Mouse (Mus musculus) forebrain, embryonic 11.5 days (tissue): ENCODE measurements around the gene Bcl2l15. TPM values are rescaled to one million over a fixed set of nuclear protein-coding genes. Genes with fewer than 3 reads are reported as not detected.
"Not testable (repeated sequence)": the region's sequence is repeated elsewhere in the genome, so short reads cannot be mapped to it uniquely, and the experiment has no call there.

ENCODE experiments used
- ATAC-seq: fragments of 200-750 bp; cut with Nextera tagmentation; replicated peaks from 2 replicates; pipeline ENCODE4 v1.8.0; 2017; ENCODE audit warnings: moderate TSS enrichment; ENCODE audit not compliant: low FRiP score
- DNase-seq: peaks from one replicate; pipeline ENCODE4 v3.0.0-alpha.2; 2017; ENCODE audit warnings: low spot score
- H3K27ac ChIP-seq: fragments of 300-500 bp; sonication (generic); 2 replicates; pipeline ENCODE4 v1.5.1; 2014; ENCODE audit warnings: low read depth, low read length
- H3K27me3 ChIP-seq: fragments of 300-500 bp; sonication (generic); 2 replicates; pipeline ENCODE4 v1.6.1; 2014; ENCODE audit warnings: mild to moderate bottlenecking, low read length, mixed read lengths; ENCODE audit not compliant: control insufficient read depth, insufficient read depth
- H3K36me3 ChIP-seq: fragments of 300-500 bp; sonication (generic); 2 replicates; pipeline ENCODE4 v1.6.1; 2014; ENCODE audit warnings: mild to moderate bottlenecking, low read length, moderate library complexity, mixed read lengths; ENCODE audit not compliant: control insufficient read depth, insufficient read depth
- H3K4me1 ChIP-seq: fragments of 300-500 bp; sonication (generic); replicated peaks from 2 replicates; pipeline ENCODE4 v1.6.1; 2014; ENCODE audit warnings: low read length, mixed read lengths; ENCODE audit not compliant: control insufficient read depth, insufficient read depth
- H3K4me2 ChIP-seq: fragments of 300-500 bp; sonication (generic); 2 replicates; pipeline ENCODE4 v1.6.1; 2014; ENCODE audit warnings: low read depth, mild to moderate bottlenecking, low read length, moderate library complexity, mixed read lengths; ENCODE audit not compliant: severe bottlenecking
- H3K4me3 ChIP-seq: fragments of 300-500 bp; sonication (generic); 2 replicates; pipeline ENCODE4 v1.5.1; 2014; ENCODE audit warnings: low read depth, low read length
- H3K9ac ChIP-seq: fragments of 300-500 bp; sonication (generic); 2 replicates; pipeline ENCODE4 v1.6.1; 2014; ENCODE audit warnings: low read length
- H3K9me3 ChIP-seq: fragments of 300-500 bp; sonication (generic); 2 replicates; pipeline ENCODE4 v1.6.1; 2016; ENCODE audit warnings: low read length, mixed read lengths; ENCODE audit not compliant: control insufficient read depth
- WGBS: fragments of 180-500 bp; shearing (Covaris S2); extraction: QIAGEN DNeasy Blood & Tissue Kit; methylation state at CpG from one replicate; pipeline ENCODE4 v1.1.7; 2014; 5-methylcytosine and 5-hydroxymethylcytosine counted together
- polyA plus RNA-seq: library from polyadenylated mRNA; unstranded; fragments of >200 nt; fragmentation: Nextera tagmentation; extraction: Ambion mirVana; gene quantifications from 2 replicates; pipeline ENCODE4 v1.2.1, GENCODE M21; 2014

The Bcl2l15 gene
- polyA plus RNA-seq, 1 experiment from 2014 or later = 0.43 TPM

DNA sequence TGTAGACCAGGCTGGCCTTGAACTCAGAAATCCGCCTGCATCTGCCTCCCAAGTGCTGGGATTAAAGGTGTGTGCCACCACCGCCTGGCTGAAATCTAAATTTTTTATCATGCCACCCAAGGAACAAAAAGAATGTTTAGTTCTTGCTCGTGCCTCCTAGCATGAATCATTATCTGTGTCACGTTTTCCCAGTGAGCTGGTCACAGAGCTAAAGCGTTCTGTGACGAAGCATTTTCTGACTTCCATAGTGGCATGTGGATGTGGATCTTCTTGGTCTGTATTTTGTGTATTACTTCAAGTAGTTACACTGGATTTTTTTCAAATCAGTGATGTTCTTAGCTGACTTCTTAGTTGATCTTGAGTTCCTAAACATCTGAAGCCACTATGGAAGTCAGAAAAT lies 21.4 kb upstream of the Bcl2l15 start:
- DNase-seq = no peak
- Histone ChIP-seq H3K36me3 (peaks cover 3% of the 10 kb centered on the region; the same call in 1 of the 2 replicates), H3K4me2 (no peak overlapping the region), H3K9me3 (no peaks in the 10 kb centered on the region), H3K27me3 (no peaks in the 10 kb centered on the region), H3K27ac (no peak overlapping the region), H3K4me1 (peaks cover 7% of the 10 kb centered on the region; the same call in 1 of the 2 replicates), H3K4me3 (no peak overlapping the region), H3K9ac (no peak overlapping the region)
- no peak for ATAC-seq
- WGBS = 93% methylated on average over 6 of the region's 6 CpGs

DNA sequence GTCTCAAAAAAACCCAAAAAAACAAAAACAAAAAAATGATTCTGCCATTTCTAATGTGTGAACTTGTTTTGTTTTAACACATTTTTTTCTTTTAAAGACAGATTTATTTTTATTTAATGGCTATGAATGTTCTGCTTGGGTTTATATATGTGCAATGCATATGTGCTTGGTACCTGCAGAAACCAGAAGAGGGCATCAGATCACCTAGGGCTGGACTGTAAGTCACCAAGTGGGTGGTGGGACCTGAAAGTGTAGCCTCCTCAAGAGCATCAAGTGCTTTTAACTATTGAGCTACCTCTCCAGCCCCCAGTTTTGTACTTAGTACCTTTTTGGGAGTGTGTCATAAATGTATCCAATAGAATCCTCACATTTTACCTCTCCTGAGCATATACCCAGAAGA lies 4.9 kb upstream of the Bcl2l15 start:
- H3K9me3 ChIP-seq = no peaks in the 10 kb centered on the region
- ATAC-seq (no peak), DNase-seq (no peak)
- H3K36me3 ChIP-seq = no peaks in the 10 kb centered on the region
- no peak overlapping the region for H3K4me2 ChIP-seq
- no peaks in the 10 kb centered on the region for H3K4me1 ChIP-seq
- H3K9ac ChIP-seq = no peak overlapping the region
- H3K27ac ChIP-seq = no peak overlapping the region
- H3K4me3 ChIP-seq = no peak overlapping the region
- no peaks in the 10 kb centered on the region for H3K27me3 ChIP-seq

DNA sequence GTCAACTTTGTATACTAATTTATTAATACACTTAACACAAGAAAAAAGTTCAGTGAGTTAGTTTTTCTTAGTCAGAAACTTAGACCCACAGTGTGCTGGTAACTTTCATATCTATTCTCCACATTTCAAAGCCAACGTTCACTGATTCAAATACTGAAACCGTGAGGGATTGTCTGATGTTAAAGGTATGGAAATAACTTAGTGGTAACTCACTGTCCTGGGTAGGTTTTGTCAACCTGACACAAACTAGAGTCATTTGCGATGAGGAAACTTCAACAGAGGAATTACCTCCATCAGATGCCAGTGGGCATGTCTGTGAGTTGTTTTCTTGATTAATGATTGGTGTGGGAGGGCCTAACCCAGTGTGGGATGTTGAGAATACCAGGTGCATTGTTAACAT lies 3.4 kb upstream of the Bcl2l15 start:
- Histone ChIP-seq H3K9ac (no peak overlapping the region), H3K9me3 (no peaks in the 10 kb centered on the region), H3K27ac (no peak overlapping the region), H3K4me2 (no peak overlapping the region), H3K27me3 (no peaks in the 10 kb centered on the region), H3K4me3 (no peak overlapping the region), H3K36me3 (no peaks in the 10 kb centered on the region), H3K4me1 (no peaks in the 10 kb centered on the region)
- 85% methylated on average over 3 of the region's 3 CpGs for WGBS
- no peak for DNase-seq
- ATAC-seq = no peak

DNA sequence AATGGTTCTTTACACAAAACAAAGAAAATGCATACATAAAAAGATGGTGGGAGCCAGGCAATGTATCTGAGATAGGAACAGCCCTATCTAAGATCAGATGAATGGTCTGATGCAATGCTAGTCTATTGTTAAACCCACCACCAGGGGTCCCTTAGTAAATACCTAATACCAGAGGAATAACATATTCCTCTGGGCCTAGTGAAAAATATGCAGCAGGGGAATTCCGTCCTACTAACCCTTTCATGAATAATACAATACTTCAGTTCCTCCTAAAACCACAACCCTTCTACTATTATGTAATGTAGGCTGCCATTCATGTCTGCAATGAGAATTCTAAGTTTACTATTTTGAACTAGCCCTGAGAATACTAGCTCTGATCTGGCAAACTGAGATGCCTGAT lies 1.7 kb upstream of the Bcl2l15 start:
- ATAC-seq, H3K4me3 ChIP-seq, H3K36me3 ChIP-seq, H3K4me1 ChIP-seq, DNase-seq, H3K27me3 ChIP-seq, H3K9me3 ChIP-seq, H3K4me2 ChIP-seq, H3K9ac ChIP-seq, H3K27ac ChIP-seq: not testable (repeated sequence)
- 77% methylated on average over 1 of the region's 1 CpGs for WGBS

DNA sequence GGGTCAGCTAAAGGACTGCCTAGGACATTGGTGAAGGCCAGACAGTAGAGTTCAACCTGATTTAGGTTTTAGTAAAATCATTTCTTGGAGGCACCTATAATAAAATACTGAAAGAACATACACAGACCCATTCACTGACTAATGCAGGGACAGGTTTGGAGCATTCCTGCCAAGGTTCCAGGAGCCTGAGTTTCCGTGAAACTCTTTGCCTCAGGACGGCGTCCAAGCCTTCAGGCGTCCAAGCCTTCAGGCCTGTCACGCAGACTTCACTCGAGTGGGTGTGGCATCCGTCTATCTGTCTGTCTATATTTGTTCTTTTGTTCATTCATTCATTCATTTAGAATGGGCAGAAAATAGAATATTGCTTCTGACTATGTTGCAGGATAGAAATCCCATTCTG lies 1.3 kb upstream of the Bcl2l15 start:
- no peak overlapping the region for H3K27ac ChIP-seq
- no peak for ATAC-seq
- WGBS = 94% methylated on average over 7 of the region's 7 CpGs
- H3K4me1 ChIP-seq = no peaks in the 10 kb centered on the region
- no peaks in the 10 kb centered on the region for H3K27me3 ChIP-seq
- H3K9ac ChIP-seq = no peak overlapping the region
- H3K4me2 ChIP-seq = no peak overlapping the region
- no peak overlapping the region for H3K4me3 ChIP-seq
- H3K9me3 ChIP-seq = no peaks in the 10 kb centered on the region
- no peaks in the 10 kb centered on the region for H3K36me3 ChIP-seq
- no peak for DNase-seq

DNA sequence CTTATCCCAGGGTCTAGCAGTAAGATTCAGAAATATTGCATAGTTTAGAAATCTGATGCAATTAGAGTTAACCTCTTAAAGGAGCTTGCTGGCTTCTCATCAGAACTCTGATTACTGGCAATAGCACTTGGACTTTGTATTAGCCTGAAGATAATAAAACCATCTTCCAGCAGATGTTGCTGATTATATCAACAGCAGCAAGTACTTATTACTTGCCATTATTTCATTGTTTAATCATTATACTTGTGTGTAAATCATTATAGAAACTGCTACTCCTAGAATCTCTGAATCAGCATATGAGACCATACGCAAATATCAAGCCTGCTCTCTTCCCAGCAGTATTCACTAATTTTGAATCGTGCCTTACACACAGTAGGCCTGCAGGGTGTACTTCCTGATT lies 1.6 kb downstream of the Bcl2l15 start:
- DNase-seq (no peak), ATAC-seq (no peak)
- no peaks in the 10 kb centered on the region for H3K9me3 ChIP-seq
- H3K4me3 ChIP-seq = no peak overlapping the region
- H3K9ac ChIP-seq = no peak overlapping the region
- 95% methylated on average over 2 of the region's 2 CpGs for WGBS
- H3K27me3 ChIP-seq = no peaks in the 10 kb centered on the region
- H3K36me3 ChIP-seq = no peaks in the 10 kb centered on the region
- H3K27ac ChIP-seq = no peak overlapping the region
- no peaks in the 10 kb centered on the region for H3K4me1 ChIP-seq
- H3K4me2 ChIP-seq = no peak overlapping the region

DNA sequence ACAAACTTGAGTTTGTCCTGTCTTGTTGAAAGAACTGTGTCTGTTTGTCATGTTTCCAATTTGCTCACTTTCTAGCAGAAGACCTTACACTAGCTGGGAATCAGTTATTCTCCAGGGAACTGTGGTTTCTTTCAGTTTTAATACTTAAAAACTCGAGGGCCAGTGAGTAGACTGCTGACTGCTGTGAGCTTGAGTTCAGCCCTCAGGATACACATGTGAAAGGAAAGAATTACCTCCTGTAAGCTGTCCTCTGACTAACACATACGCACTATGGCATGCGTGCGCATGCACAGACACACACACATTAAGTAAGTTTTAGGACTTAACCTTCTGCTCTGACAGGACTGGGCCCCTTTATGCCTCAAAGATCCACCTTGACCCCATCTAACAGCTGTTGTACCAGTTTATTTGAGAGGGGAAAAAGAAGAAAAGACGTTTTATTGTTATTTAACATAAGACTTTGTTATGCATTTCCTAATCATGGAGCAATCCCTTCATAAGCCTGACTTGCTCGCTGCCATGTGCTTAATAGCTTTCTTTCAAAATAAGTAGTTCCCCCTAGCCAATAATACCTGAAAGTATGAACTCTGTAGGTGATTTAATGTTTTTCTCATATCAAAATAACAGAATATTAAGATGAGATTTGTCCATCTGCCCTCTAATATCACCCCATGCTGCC lies 3.0 kb downstream of the Bcl2l15 start:
- H3K27ac ChIP-seq = no peak overlapping the region
- no peaks in the 10 kb centered on the region for H3K36me3 ChIP-seq
- WGBS = 80% methylated on average over 6 of the region's 6 CpGs
- H3K4me3 ChIP-seq = no peak overlapping the region
- no peak overlapping the region for H3K9ac ChIP-seq
- H3K4me1 ChIP-seq = no peaks in the 10 kb centered on the region
- no peaks in the 10 kb centered on the region for H3K27me3 ChIP-seq
- no peak overlapping the region for H3K4me2 ChIP-seq
- ATAC-seq = no peak
- no peak for DNase-seq
- no peaks in the 10 kb centered on the region for H3K9me3 ChIP-seq

DNA sequence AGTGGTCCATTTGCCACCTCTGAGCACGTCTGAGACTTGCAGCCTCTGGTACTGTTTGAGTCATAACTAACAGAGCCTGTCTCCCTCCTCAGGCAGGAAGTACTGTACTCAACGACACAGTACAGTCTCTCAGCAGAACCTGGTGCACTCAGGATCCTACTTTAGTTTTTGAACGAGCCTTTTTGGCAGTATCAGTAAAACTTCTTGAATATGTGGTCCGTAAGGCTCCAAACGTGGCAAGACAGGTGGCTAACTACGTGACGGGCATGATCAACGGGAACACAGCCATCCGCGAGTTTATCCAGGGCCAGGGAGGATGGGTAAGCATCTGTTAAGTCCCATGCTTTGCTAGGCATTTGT lies 3.5 kb downstream of the Bcl2l15 start:
- DNase-seq (no peak), ATAC-seq (no peak)
- H3K9me3 ChIP-seq = no peaks in the 10 kb centered on the region
- no peaks in the 10 kb centered on the region for H3K36me3 ChIP-seq
- WGBS = 85% methylated on average over 10 of the region's 10 CpGs
- no peak overlapping the region for H3K4me2 ChIP-seq
- H3K4me1 ChIP-seq = no peaks in the 10 kb centered on the region
- no peak overlapping the region for H3K4me3 ChIP-seq
- H3K27ac ChIP-seq = no peak overlapping the region
- no peak overlapping the region for H3K9ac ChIP-seq
- no peaks in the 10 kb centered on the region for H3K27me3 ChIP-seq

DNA sequence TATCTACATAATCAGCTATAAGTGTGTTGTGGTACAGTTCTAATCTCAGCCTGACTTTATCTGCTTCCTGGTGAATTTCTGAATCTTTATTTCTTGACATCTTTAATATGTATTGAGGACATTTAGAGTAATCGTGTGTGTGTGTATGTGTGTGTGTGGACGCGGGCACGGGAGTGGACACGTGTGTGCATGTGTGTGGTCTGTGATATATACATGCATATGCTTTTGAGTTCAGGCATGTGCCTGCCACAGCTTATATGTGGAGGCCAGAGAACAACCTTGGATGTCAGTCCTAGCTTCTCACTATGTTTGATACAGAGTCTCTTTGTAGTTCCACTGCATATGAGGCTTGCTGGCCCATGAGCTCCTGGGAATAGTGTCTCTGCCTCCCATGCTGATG lies 4.1 kb downstream of the Bcl2l15 start:
- Histone ChIP-seq H3K4me3 (no peak overlapping the region), H3K27me3 (no peaks in the 10 kb centered on the region), H3K27ac (no peak overlapping the region), H3K36me3 (no peaks in the 10 kb centered on the region), H3K9ac (no peak overlapping the region), H3K4me1 (no peaks in the 10 kb centered on the region), H3K9me3 (no peaks in the 10 kb centered on the region), H3K4me2 (no peak overlapping the region)
- DNase-seq (no peak), ATAC-seq (no peak)
- 98% methylated on average over 5 of the region's 5 CpGs for WGBS
